Mouse (Mus musculus) G1E (cell line): Measurements from ENCODE around the gene Phf19.

Experiments
- CTCF ChIP-seq: IDR thresholded peaks from 2 replicates; pipeline ENCODE4 v1.5.1; 2012; ENCODE audit warnings: low read depth, low read length, inconsistent platforms, mixed read lengths
- POLR2AphosphoS5 ChIP-seq: IDR thresholded peaks from 2 replicates; pipeline ENCODE4 v1.6.1; 2012; ENCODE audit warnings: low read depth, low read length, inconsistent platforms; ENCODE audit not compliant: insufficient replicate concordance

GRCm38 (mm10) chr2:34847702-34848101 lies 66.1 kb downstream of the Phf19 start:
- TF ChIP-seq POLR2AphosphoS5 (no peak), CTCF (no peak)
